Mouse (Mus musculus) ES-E14 (cell line): ENCODE data around the gene Nfasc. TPM values are rescaled to one million over a fixed set of nuclear protein-coding genes. Genes with fewer than 3 reads are reported as not detected.

Experiments used
- DNase-seq: peaks from one replicate; pipeline ENCODE4 v3.0.0-alpha.2; 2013; ENCODE audit warnings: low read depth, low spot score
- H3K27ac ChIP-seq: 2 replicates; pipeline ENCODE4 v1.5.1; 2012; ENCODE audit warnings: low read depth, mild to moderate bottlenecking, low read length, moderate library complexity, mixed read lengths; ENCODE audit not compliant: poor library complexity, insufficient read depth, severe bottlenecking
- H3K36me3 ChIP-seq: 2 replicates; pipeline ENCODE4 v1.6.1; 2012; ENCODE audit warnings: mild to moderate bottlenecking, low read length, moderate library complexity, mixed read lengths; ENCODE audit not compliant: control insufficient read depth, poor library complexity, insufficient read depth, severe bottlenecking
- H3K4me1 ChIP-seq, 2 experiments: fragments of 150-350 bp in 1 of 2; sonication (generic) in 1 of 2; 2 replicates each; pipeline ENCODE4 v1.6.1; 2012; ENCODE audit warnings: low read length in 2 of 2, mild to moderate bottlenecking in 1 of 2, mixed read lengths in 1 of 2; ENCODE audit not compliant: control insufficient read depth in 2 of 2, insufficient read depth in 2 of 2, poor library complexity in 1 of 2
- H3K4me3 ChIP-seq, 2 experiments: fragments of 150-350 bp in 1 of 2; sonication (generic) in 1 of 2; 2 replicates each; pipeline ENCODE4 v1.5.1; 2012; ENCODE audit warnings: low read length in 2 of 2, low read depth in 1 of 2, mild to moderate bottlenecking in 1 of 2, mixed read lengths in 1 of 2; ENCODE audit not compliant: insufficient read depth in 1 of 2, poor library complexity in 1 of 2, severe bottlenecking in 1 of 2
- H3K9ac ChIP-seq: 2 replicates; pipeline ENCODE4 v1.6.1; 2012; ENCODE audit warnings: low read depth, mild to moderate bottlenecking, low read length, mixed read lengths; ENCODE audit not compliant: poor library complexity, insufficient read depth, severe bottlenecking
- H3K9me3 ChIP-seq: fragments of 150-350 bp; sonication (generic); 2 replicates; pipeline ENCODE4 v1.6.1; 2012; ENCODE audit warnings: low read depth, mild to moderate bottlenecking, low read length; ENCODE audit not compliant: control insufficient read depth, insufficient read depth
- CHD2 ChIP-seq: IDR thresholded peaks from 2 replicates; pipeline ENCODE4 v1.6.1; 2014; ENCODE audit warnings: mild to moderate bottlenecking, low read depth, low read length, inconsistent platforms
- HCFC1 ChIP-seq: IDR thresholded peaks from 2 replicates; pipeline ENCODE4 v1.6.1; 2012; ENCODE audit warnings: low read length, inconsistent platforms, borderline replicate concordance; ENCODE audit not compliant: insufficient read depth
- MAFK ChIP-seq: IDR thresholded peaks from 2 replicates; pipeline ENCODE4 v1.6.1; 2014; ENCODE audit warnings: mild to moderate bottlenecking, low read depth, low read length, inconsistent platforms; ENCODE audit not compliant: insufficient read depth
- ZC3H11A ChIP-seq: IDR thresholded peaks from 2 replicates; pipeline ENCODE4 v1.6.1; 2012; ENCODE audit warnings: low read depth, mild to moderate bottlenecking, inconsistent platforms, low read length, borderline replicate concordance
- ZNF384 ChIP-seq: IDR thresholded peaks from 2 replicates; pipeline ENCODE4 v1.6.1; 2012; ENCODE audit warnings: low read depth, low read length, inconsistent platforms
- in situ Hi-C, 2 experiments: fragments of 600-800 bp; cut with MboI; formaldehyde crosslinking; loops; one replicate each; pipeline ENCODE4 v1.15.1; 2025; ENCODE audit warnings: low sequenced_read_pairs in 2 of 2, inconsistent platforms in 1 of 2; ENCODE audit not compliant: unreplicated experiment in 2 of 2
- total RNA-seq: library from RNA; depleted of rRNA; stranded (reverse); fragments of 300-350 nt; gene quantifications from 2 replicates; pipeline ENCODE4 v1.2.3, GENCODE M21; 2012

Nfasc gene
- total RNA-seq, 1 experiment = 8.9 TPM

- Histone ChIP-seq H3K4me3 (peak overlapping the region in 1 of 2 experiments; percentile 19; a peak in 1 of 4 replicates), H3K9ac (no peak overlapping the region), H3K36me3 (no peaks in the 10 kb centered on the region), H3K9me3 (no peaks in the 10 kb centered on the region), H3K4me1 (peaks cover 3 to 19% of the 10 kb centered on the region in 2 experiments; a peak in 3 of 4 replicates), H3K27ac (no peak overlapping the region)
- TF ChIP-seq MAFK (no peak), ZC3H11A (no peak)
- no peak for DNase-seq
- in situ Hi-C loops = no loop called here
Observed at GRCm38 (mm10) chr1:132540701-132541100, 200.9 kb downstream of the Nfasc start.

GRCm38 (mm10) chr1:132537736-132538135 is 203.9 kb downstream of the Nfasc start:
- H3K36me3 ChIP-seq = no peaks in the 10 kb centered on the region
- no peaks in the 10 kb centered on the region for H3K9me3 ChIP-seq
- in situ Hi-C loops = no loop called here
- peaks cover 3 to 26% of the 10 kb centered on the region in 2 experiments; a peak in 3 of 4 replicates for H3K4me1 ChIP-seq
- no peak overlapping the region for H3K27ac ChIP-seq
- H3K4me3 ChIP-seq = no peak overlapping the region
- H3K9ac ChIP-seq = no peak overlapping the region
- no peak for DNase-seq
- TF ChIP-seq ZNF384 (no peak), ZC3H11A (no peak), MAFK (no peak), HCFC1 (no peak), CHD2 (no peak)

DNA sequence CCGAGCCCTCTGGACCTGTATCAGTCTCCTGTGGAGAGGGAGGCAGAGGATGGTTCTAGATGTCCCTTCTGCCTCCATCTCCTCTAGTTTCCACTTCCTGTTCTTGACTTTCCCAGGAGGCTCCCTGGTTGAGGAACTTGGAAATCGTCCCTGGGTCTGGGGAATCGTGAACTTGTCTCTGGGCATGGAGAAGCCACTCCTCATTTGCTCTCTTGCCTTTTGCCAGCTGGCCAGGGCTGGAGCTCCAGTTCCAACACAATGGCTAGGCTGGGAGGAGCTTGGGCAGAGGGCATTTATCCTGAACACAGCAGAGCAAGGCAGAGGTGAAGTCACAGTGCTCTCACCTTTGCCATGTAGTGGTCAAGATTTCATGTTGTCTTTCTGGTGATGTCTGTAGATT is 205.2 kb downstream of the Nfasc start:
- Histone ChIP-seq H3K27ac (no peak overlapping the region), H3K9me3 (no peaks in the 10 kb centered on the region), H3K4me3 (no peak overlapping the region), H3K9ac (no peak overlapping the region), H3K36me3 (no peaks in the 10 kb centered on the region), H3K4me1 (peaks cover 3 to 16% of the 10 kb centered on the region in 2 experiments; a peak in 3 of 4 replicates)
- no peak for DNase-seq
- in situ Hi-C loops = no loop called here
- no peak for TF ChIP-seq MAFK
- no peak for TF ChIP-seq CHD2
- TF ChIP-seq HCFC1 = no peak
- no peak for TF ChIP-seq ZNF384
- no peak for TF ChIP-seq ZC3H11A

GRCm38 (mm10) chr1:132535541-132535940 is 206.1 kb downstream of the Nfasc start:
- TF ChIP-seq CHD2 (no peak), ZC3H11A (no peak), MAFK (no peak), HCFC1 (no peak), ZNF384 (no peak)
- no peak overlapping the region for H3K4me3 ChIP-seq
- H3K4me1 ChIP-seq = peaks cover under 1 to 18% of the 10 kb centered on the region in 2 experiments; a peak in 3 of 4 replicates
- no peak overlapping the region for H3K9ac ChIP-seq
- H3K36me3 ChIP-seq = no peaks in the 10 kb centered on the region
- DNase-seq = no peak
- in situ Hi-C loops = no loop called here
- H3K9me3 ChIP-seq = no peaks in the 10 kb centered on the region
- H3K27ac ChIP-seq = no peak overlapping the region

GRCm38 (mm10) chr1:132533840-132534239 is 207.8 kb downstream of the Nfasc start:
- no peaks in the 10 kb centered on the region for H3K9me3 ChIP-seq
- in situ Hi-C loops = no loop called here
- H3K27ac ChIP-seq = no peak overlapping the region
- no peaks in the 10 kb centered on the region for H3K36me3 ChIP-seq
- H3K9ac ChIP-seq = no peak overlapping the region
- H3K4me1 ChIP-seq = peaks cover 1 to 19% of the 10 kb centered on the region in 2 experiments; a peak in 2 of 4 replicates
- DNase-seq = no peak
- no peak for TF ChIP-seq CHD2
- no peak for TF ChIP-seq MAFK
- no peak for TF ChIP-seq ZNF384
- TF ChIP-seq ZC3H11A = no peak
- no peak for TF ChIP-seq HCFC1
- no peak overlapping the region for H3K4me3 ChIP-seq
